Comparison of ENCODE assay signal across 15 mouse cellular contexts in the genomic region with DNA sequence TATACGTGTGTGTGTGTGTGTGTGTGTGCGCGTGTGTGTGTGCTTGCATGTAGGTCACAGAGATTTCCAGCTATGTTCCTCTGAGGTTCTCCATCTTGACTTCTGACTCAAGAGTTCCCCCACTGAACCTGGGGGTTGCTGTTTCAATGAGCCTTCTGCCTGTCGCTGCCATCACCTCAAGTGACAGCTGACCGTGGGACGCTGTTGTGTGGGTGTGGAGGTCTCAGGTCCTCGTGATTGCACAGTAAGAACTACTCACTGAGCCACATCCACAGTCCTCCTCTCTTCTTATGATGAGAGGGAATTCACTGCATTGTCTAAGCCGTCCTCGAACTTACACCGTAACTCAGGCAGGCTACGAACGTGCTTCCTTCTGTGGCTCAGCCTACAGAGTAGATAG.
"Had no signal": no experiment of that assay in that cellular context is flagged by ENCODE, and none has a peak within 500 bp of the region (broad histone marks: within the 10 kb centered on the region; RNA-seq: fewer than 3 reads in every experiment).

No protein-coding gene starts in this region.

- H3K4me1 ChIP-seq: neural tube, embryonic 13.5 days had no signal

- DNase-seq: lung, adult 18-20 months; lung, embryonic 14.5 days; lung, postnatal 10 days; retina, postnatal 1 day; right cerebral cortex, adult 18-20 months; right cerebral cortex, postnatal 25 days; right cerebral cortex, postnatal 4 days; spleen, adult 18-20 months; thymus, adult 18-20 months; thymus, postnatal 14 days; thymus, postnatal 36 days had no signal

- H3K36me3 ChIP-seq: midbrain, embryonic 13.5 days; midbrain, embryonic 15.5 days; neural tube, embryonic 13.5 days; neural tube, embryonic 15.5 days had no signal

- H3K9me3 ChIP-seq: midbrain, embryonic 13.5 days; midbrain, embryonic 15.5 days; neural tube, embryonic 13.5 days; neural tube, embryonic 15.5 days had no signal

- H3K9ac ChIP-seq: lung, embryonic 14.5 days; midbrain, embryonic 13.5 days; midbrain, embryonic 15.5 days; neural tube, embryonic 13.5 days; neural tube, embryonic 15.5 days had no signal

- H3K27me3 ChIP-seq: midbrain, embryonic 13.5 days; midbrain, embryonic 15.5 days; neural tube, embryonic 13.5 days; neural tube, embryonic 15.5 days had no signal

- H3K4me3 ChIP-seq: midbrain, embryonic 13.5 days; midbrain, embryonic 15.5 days; neural tube, embryonic 13.5 days; neural tube, embryonic 15.5 days had no signal

- ATAC-seq: midbrain, embryonic 13.5 days; midbrain, embryonic 15.5 days had no signal

- H3K27ac ChIP-seq: midbrain, embryonic 13.5 days; midbrain, embryonic 15.5 days; neural tube, embryonic 13.5 days; neural tube, embryonic 15.5 days had no signal
